Mouse (Mus musculus): ENCODE measurements around the gene Cebpg.

The Cebpg gene

GRCm38 (mm10) chr7:35054286-35054685 is 2.1 kb downstream of the Cebpg start:
- no peak for DNase-seq (ENCODE audit: low read depth)

- DNase-seq (ENCODE audit: low read depth) = no peak
Measured at GRCm38 (mm10) chr7:35053161-35053560, 3.2 kb downstream of the Cebpg start.

- DNase-seq (ENCODE audit: low read depth) = no peak
Measured at GRCm38 (mm10) chr7:35050540-35050939, 5.8 kb downstream of the Cebpg start.

- no peak for DNase-seq (ENCODE audit: low read depth)
Measured at GRCm38 (mm10) chr7:35046091-35046490, 10.3 kb downstream of the Cebpg start.

- no peak for DNase-seq (ENCODE audit: low read depth)
Measured at GRCm38 (mm10) chr7:35044719-35045118, 11.7 kb downstream of the Cebpg start.

- no peak for DNase-seq (ENCODE audit: low read depth)
Measured at GRCm38 (mm10) chr7:35043266-35043817, 13.0 kb downstream of the Cebpg start.

- peak; percentile 15 for DNase-seq (ENCODE audit: low read depth)
Measured at GRCm38 (mm10) chr7:35042759-35043217, 13.6 kb downstream of the Cebpg start.

- DNase-seq (ENCODE audit: low read depth) = no peak
Measured at GRCm38 (mm10) chr7:35042209-35042554, 14.2 kb downstream of the Cebpg start.

- peak; percentile 22 for DNase-seq (ENCODE audit: low read depth)
Measured at GRCm38 (mm10) chr7:35041286-35042208, 14.8 kb downstream of the Cebpg start.

- no peak for DNase-seq (ENCODE audit: low read depth)
Measured at GRCm38 (mm10) chr7:35040176-35040972, 16.0 kb downstream of the Cebpg start.

- no peak for DNase-seq (ENCODE audit: low read depth)
Measured at GRCm38 (mm10) chr7:35037408-35037807, 19.0 kb downstream of the Cebpg start.

GRCm38 (mm10) chr7:35036266-35036731 is 20.1 kb downstream of the Cebpg start:
- peak; percentile 22 for DNase-seq (ENCODE audit: low read depth)

GRCm38 (mm10) chr7:35035565-35035964 is 20.8 kb downstream of the Cebpg start:
- no peak for DNase-seq (ENCODE audit: low read depth)

- DNase-seq (ENCODE audit: low read depth) = no peak
Measured at GRCm38 (mm10) chr7:35035141-35035553, 21.2 kb downstream of the Cebpg start.

GRCm38 (mm10) chr7:35030567-35030966 is 25.8 kb downstream of the Cebpg start:
- no peak for DNase-seq (ENCODE audit: low read depth)

GRCm38 (mm10) chr7:35029648-35030047 is 26.7 kb downstream of the Cebpg start:
- no peak for DNase-seq (ENCODE audit: low read depth)

GRCm38 (mm10) chr7:35029228-35029627 is 27.1 kb downstream of the Cebpg start:
- no peak for DNase-seq (ENCODE audit: low read depth)

GRCm38 (mm10) chr7:35028559-35028958 is 27.8 kb downstream of the Cebpg start:
- no peak for DNase-seq (ENCODE audit: low read depth)

GRCm38 (mm10) chr7:35027801-35028420 is 28.5 kb downstream of the Cebpg start:
- DNase-seq (ENCODE audit: low read depth) = no peak

- peak; percentile 57 for DNase-seq (ENCODE audit: low read depth)
Measured at GRCm38 (mm10) chr7:35026838-35027291, 29.5 kb downstream of the Cebpg start.

GRCm38 (mm10) chr7:35026276-35026630 is 30.1 kb downstream of the Cebpg start:
- no peak for DNase-seq (ENCODE audit: low read depth)

All from 416B (cell line).